Mouse (Mus musculus) limb, embryonic 11.5 days (tissue): ENCODE measurements at regions not wholly inside any gene's neighbourhood (a gene's known extent, or its start where the extent isn't known, plus 50 kb on each side); places are given as distances from the start of the nearest gene placed in this dataset.
A peak's percentile ranks its signal among the peaks of the same experiment; 100 is the strongest.

Source experiments
- ATAC-seq: fragments of 200-750 bp; cut with Nextera tagmentation; 2 replicates; pipeline ENCODE4 v1.8.0; 2017; ENCODE audit warnings: low read depth; ENCODE audit not compliant: insufficient number of reproducible peaks, low FRiP score, low TSS enrichment
- DNase-seq: peaks from one replicate; pipeline ENCODE4 v3.0.0-alpha.2; 2015; ENCODE audit warnings: low spot score
- H3K27ac ChIP-seq: fragments of 300-500 bp; sonication (generic); replicated peaks from 2 replicates; pipeline ENCODE4 v1.5.1; 2014; ENCODE audit warnings: low read depth, mild to moderate bottlenecking, low read length
- H3K27me3 ChIP-seq: fragments of 300-500 bp; sonication (generic); 2 replicates; pipeline ENCODE4 v1.6.1; 2014; ENCODE audit warnings: mild to moderate bottlenecking, low read length, mixed read lengths; ENCODE audit not compliant: control insufficient read depth, insufficient read depth
- H3K36me3 ChIP-seq: fragments of 300-500 bp; sonication (generic); 2 replicates; pipeline ENCODE4 v1.6.1; 2014; ENCODE audit warnings: mild to moderate bottlenecking, low read length, moderate library complexity, mixed read lengths; ENCODE audit not compliant: control insufficient read depth, insufficient read depth
- H3K4me1 ChIP-seq: fragments of 300-500 bp; sonication (generic); 2 replicates; pipeline ENCODE4 v1.6.1; 2014; ENCODE audit warnings: low read length, mixed read lengths; ENCODE audit not compliant: control insufficient read depth, insufficient read depth
- H3K4me2 ChIP-seq: fragments of 300-500 bp; sonication (generic); 2 replicates; pipeline ENCODE4 v1.6.1; 2014; ENCODE audit warnings: low read depth, mild to moderate bottlenecking, moderate library complexity; ENCODE audit not compliant: severe bottlenecking
- H3K4me3 ChIP-seq: fragments of 300-500 bp; sonication (generic); 2 replicates; pipeline ENCODE4 v1.5.1; 2014; ENCODE audit warnings: low read depth, low read length
- H3K9ac ChIP-seq: fragments of 300-500 bp; sonication (generic); 2 replicates; pipeline ENCODE4 v1.6.1; 2014; ENCODE audit warnings: mild to moderate bottlenecking, low read length
- H3K9me3 ChIP-seq: fragments of 300-500 bp; sonication (generic); 2 replicates; pipeline ENCODE4 v1.6.1; 2016; ENCODE audit warnings: low read length; ENCODE audit not compliant: control insufficient read depth
- WGBS: fragments of 180-500 bp; shearing (Covaris S2); extraction: QIAGEN DNeasy Blood & Tissue Kit; methylation state at CpG from one replicate; pipeline ENCODE4 v1.1.7; 2014; 5-methylcytosine and 5-hydroxymethylcytosine counted together

DNA sequence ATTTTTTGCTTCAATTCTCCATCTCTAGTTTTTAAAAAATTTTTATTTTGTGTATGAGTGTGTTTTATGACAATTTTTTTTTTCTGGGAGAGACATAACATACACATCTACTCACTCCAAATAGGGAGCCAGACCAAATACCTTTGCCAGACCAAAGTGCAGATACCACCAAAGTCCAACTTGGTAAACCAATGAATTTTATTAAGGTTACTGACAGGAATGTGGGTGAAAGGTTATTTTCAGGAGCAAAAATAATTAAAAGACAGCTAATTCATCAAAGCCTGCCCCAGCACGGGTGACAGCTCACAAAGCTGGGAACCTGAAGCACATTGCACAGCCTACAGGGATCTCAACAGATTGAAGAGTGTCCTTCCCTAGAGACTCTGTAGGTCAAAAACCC is 146.6 kb upstream of the Smim15 start:
- Histone ChIP-seq H3K9me3 (peaks cover 2% of the 10 kb centered on the region; the same call in 1 of the 2 replicates), H3K4me2 (no peak overlapping the region), H3K4me1 (0 out of 2 replicates have a peak, but pooled peaks cover 2% of the 10 kb centered on the region), H3K9ac (no peak overlapping the region), H3K36me3 (no peaks in the 10 kb centered on the region), H3K27ac (no peak overlapping the region), H3K27me3 (peaks cover 2% of the 10 kb centered on the region; the same call in 1 of the 2 replicates), H3K4me3 (no peak overlapping the region)
- ATAC-seq (no peak), DNase-seq (no peak)
- WGBS = 54% methylated on average over 1 of the region's 1 CpGs

DNA sequence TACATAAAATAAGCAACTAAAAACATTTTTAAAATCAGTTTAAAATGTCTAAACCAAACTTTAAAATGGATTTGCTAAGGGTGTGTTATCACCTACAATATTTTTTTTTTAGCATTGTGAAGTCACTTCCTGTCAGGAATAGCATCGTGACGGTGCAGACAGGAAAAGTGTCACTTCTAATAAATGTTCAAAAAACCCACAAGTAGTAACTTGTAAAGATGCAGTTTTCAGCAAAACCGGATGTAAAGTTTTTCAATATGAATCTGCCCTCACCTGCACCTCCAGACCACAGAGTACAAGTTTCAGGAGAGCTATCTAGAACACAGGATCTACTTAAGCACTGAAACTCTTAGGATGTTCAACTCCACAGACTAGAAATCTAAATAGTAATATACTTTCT is 147.1 kb upstream of the Smim15 start:
- DNase-seq (no peak), ATAC-seq (no peak)
- H3K9me3 ChIP-seq = peaks cover 2% of the 10 kb centered on the region; the same call in 1 of the 2 replicates
- no peak overlapping the region for H3K4me2 ChIP-seq
- 0 out of 2 replicates have a peak, but pooled peaks cover 2% of the 10 kb centered on the region for H3K4me1 ChIP-seq
- no peaks in the 10 kb centered on the region for H3K36me3 ChIP-seq
- no peak overlapping the region for H3K4me3 ChIP-seq
- H3K27ac ChIP-seq = no peak overlapping the region
- peaks cover 6% of the 10 kb centered on the region; the same call in 1 of the 2 replicates for H3K27me3 ChIP-seq
- 86% methylated on average over 3 of the region's 3 CpGs for WGBS
- H3K9ac ChIP-seq = no peak overlapping the region

DNA sequence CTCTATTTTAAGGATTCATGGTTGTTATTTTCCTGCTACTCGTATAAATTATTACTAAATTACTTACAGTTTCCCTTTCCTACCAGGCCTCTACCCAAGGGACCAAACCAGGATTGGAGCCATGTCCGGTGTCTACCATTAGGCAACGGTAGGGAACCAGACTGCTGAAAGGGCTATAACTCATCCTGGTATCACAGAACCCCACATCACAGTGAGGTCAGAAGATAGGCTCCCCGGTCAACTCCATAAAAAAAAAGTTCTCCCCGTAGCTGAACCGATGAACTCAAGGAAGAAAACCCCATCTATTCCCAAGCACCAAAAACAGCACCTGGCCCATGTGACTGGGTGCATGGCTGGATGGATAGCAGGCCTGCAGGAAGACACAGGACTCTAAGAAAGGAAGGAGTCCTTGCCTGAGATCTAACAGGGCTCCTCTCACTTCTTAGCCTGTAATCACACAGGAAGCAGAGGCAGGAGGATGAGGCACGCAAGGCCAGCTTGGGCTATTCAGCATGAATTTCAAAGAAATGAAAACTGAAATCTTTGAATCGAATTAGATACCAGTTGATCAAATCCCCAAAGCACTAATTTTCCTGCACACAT is 150.6 kb upstream of the Smim15 start:
- Histone ChIP-seq H3K27ac (no peak overlapping the region), H3K4me1 (no peaks in the 10 kb centered on the region), H3K4me3 (no peak overlapping the region), H3K9me3 (peaks cover 2% of the 10 kb centered on the region; the same call in 1 of the 2 replicates), H3K36me3 (no peaks in the 10 kb centered on the region), H3K9ac (no peak overlapping the region), H3K4me2 (no peak overlapping the region), H3K27me3 (peaks cover 6% of the 10 kb centered on the region; the same call in 1 of the 2 replicates)
- ATAC-seq (no peak), DNase-seq (no peak)
- 87% methylated on average over 8 of the region's 8 CpGs for WGBS

DNA sequence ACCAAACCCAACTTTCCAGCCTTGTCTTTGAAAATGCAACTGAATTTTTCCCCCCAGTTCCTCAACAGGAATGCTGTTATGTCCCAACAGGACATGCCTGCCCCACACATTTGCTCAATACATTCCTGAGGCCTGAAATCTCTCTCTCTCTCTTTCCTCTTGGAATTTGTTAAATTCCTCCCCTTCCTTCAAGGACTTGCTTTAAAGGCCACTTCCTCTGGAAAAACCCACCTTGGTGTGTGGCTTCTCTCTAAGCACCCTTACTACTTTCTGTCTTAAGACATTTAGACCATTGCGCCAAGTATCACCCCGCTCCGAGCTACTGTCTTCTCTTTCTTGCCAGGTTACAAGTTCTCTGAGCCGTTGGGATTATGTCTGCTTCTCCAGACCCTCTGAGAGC is 151.2 kb upstream of the Smim15 start:
- no peak overlapping the region for H3K4me2 ChIP-seq
- H3K9ac ChIP-seq = no peak overlapping the region
- peaks cover 2% of the 10 kb centered on the region; the same call in 1 of the 2 replicates for H3K9me3 ChIP-seq
- H3K27ac ChIP-seq = no peak overlapping the region
- no peak overlapping the region for H3K4me3 ChIP-seq
- 89% methylated on average over 4 of the region's 4 CpGs for WGBS
- ATAC-seq (no peak), DNase-seq (no peak)
- no peaks in the 10 kb centered on the region for H3K36me3 ChIP-seq
- peaks cover 6% of the 10 kb centered on the region; the same call in 1 of the 2 replicates for H3K27me3 ChIP-seq
- H3K4me1 ChIP-seq = no peaks in the 10 kb centered on the region

DNA sequence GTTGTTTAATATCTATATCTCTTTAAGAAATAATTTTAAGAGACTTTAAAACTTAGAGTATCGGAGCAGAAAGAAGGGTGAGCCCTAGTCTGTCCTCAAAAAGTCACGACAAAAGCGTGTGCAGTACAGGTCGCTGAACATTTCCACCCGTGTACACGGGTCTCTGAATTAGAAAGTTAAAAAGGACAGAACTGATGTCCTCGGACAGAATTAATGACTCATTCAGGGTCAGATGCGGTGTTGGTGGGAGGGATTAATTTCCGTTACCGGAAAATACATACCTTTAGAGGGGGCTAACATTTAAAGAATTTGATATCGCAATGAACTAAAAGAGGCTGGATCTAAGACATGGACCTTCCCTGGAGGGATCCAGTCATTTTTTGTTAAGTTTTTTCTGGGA is 152.3 kb upstream of the Smim15 start:
- H3K27ac ChIP-seq = no peak overlapping the region
- ATAC-seq (no peak), DNase-seq (no peak)
- WGBS = 15% methylated on average over 11 of the region's 11 CpGs
- peak overlapping the region; percentile 90 for H3K4me2 ChIP-seq
- peak overlapping the region; percentile 23; the same call in 1 of the 2 replicates for H3K9ac ChIP-seq
- peaks cover 5% of the 10 kb centered on the region for H3K4me1 ChIP-seq
- H3K27me3 ChIP-seq = peaks cover 6% of the 10 kb centered on the region; the same call in 1 of the 2 replicates
- H3K4me3 ChIP-seq = peak overlapping the region; percentile 87
- no peaks in the 10 kb centered on the region for H3K9me3 ChIP-seq
- H3K36me3 ChIP-seq = no peaks in the 10 kb centered on the region

DNA sequence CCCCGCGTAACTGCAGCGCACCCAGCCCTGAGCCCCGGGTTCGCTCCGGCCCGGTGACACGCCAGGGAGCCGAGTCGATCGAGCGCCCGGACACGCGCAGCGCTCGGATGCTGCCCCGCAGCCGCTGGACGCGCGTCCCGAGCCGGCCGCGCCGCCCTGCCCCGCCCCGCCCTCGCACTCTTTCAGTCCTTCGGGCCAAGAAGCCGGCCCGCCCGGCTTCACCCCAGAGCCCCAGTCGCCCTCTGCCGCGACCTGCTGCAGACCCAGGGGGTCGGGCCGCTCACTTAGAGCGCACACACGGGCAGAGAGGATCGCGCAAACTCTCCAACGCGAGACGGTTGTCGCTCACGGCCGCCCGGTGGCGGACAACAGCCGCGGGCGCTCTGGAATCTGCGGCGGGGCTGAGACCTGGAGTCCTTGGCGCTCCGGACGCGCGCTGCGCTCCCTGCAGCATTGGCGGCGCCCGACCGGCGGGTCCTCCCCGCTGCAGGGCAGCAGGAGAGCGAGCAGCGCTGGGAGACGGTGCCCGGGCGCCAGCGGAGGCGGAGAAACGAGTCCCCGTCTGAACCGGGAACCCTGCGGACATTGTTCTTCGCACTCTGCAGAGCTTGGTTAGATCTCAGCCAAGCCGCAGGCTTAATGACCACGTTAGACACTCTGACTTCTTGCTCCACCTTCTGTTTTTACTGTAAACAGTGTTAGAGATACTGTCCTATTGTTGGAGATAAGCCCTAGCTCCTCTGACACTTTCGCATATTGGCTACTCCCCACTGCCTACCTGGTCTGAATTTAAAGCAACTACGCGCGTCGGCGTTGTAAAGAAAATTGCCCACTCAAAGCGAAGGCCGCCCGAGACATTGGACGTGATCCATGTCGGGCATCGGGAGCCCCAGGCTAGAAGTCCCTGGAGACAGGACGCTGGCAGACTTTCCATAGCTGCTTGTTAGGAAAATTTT is 153.1 kb upstream of the Smim15 start:
- 1% methylated on average over 86 of the region's 95 CpGs for WGBS
- H3K36me3 ChIP-seq = no peaks in the 10 kb centered on the region
- H3K27me3 ChIP-seq = peaks cover 6% of the 10 kb centered on the region; the same call in 1 of the 2 replicates
- peak overlapping the region; percentile 87 for H3K4me3 ChIP-seq
- H3K9me3 ChIP-seq = no peaks in the 10 kb centered on the region
- H3K27ac ChIP-seq = peak overlapping the region; percentile 92
- peak; percentile 80 for DNase-seq
- ATAC-seq = 0 out of 2 replicates have a peak, but pooled peaks have one; percentile 2
- peak overlapping the region; percentile 88 for H3K9ac ChIP-seq
- H3K4me2 ChIP-seq = peak overlapping the region; percentile 90
- peaks cover 7% of the 10 kb centered on the region for H3K4me1 ChIP-seq

DNA sequence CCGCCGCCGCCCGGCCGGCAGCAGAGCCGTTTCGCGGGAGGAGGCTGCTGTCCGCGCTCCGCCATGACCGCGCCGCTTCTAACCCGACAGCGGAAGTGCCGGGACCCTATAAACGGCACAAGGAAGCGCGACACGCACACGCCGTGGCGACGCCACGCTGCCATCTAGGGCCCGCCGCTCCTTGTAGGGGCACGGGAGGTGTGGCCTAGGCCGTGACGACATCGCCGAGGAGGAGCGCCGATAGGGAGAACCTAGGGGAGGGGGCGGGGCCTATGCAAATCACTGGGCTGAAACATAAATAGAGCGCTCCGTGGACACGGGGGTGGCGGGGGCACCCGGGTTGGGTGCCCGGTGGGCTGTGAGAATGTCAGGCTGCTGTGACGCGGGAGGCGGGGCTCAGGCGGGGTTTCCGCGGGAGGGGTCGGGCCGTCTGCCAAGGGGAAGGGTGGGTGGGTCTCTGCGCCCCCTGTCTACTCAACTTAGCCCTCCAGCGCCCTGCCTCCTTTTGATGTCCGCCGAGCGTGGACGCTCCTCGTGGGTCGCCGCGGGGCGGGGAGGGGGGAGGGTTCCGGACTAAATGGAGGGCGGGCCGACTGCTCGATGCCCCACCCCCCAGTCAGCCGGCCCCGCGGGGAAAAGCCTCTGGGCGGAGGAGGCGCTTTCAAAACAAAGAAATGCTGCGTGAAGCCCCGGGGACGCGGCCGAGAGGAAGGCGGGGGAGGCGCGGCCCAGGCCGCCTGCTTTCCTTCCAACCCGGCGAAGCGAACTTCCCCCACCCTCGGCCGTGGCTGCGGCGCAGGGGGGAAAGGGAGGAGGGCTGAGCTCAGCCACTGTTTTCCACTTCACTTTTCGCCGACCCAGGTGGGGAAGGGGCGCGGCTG is 154.0 kb upstream of the Smim15 start:
- peak; percentile 96 for ATAC-seq
- WGBS = 0% methylated on average over 80 of the region's 90 CpGs

More for the DNA sequence above, 154.0 kb upstream of the Smim15 start:
- peak overlapping the region; percentile 87 for H3K4me3 ChIP-seq
- peaks cover 6% of the 10 kb centered on the region; the same call in 1 of the 2 replicates for H3K27me3 ChIP-seq
- H3K4me2 ChIP-seq = peak overlapping the region; percentile 90
- no peaks in the 10 kb centered on the region for H3K36me3 ChIP-seq
- peak overlapping the region; percentile 90 for H3K9ac ChIP-seq
- H3K4me1 ChIP-seq = peaks cover 7% of the 10 kb centered on the region
- H3K9me3 ChIP-seq = no peaks in the 10 kb centered on the region
- peak overlapping the region; percentile 92 for H3K27ac ChIP-seq
- DNase-seq = peak; percentile 99
